Mouse (Mus musculus) midbrain, embryonic 14.5 days (tissue): ENCODE measurements around the gene Tspan15. TPM values are rescaled to one million over a fixed set of nuclear protein-coding genes. Genes with fewer than 3 reads are reported as not detected.
A peak's percentile ranks its signal among the peaks of the same experiment; 100 is the strongest.

ENCODE experiments used
- ATAC-seq: fragments of 200-750 bp; cut with Nextera tagmentation; 2 replicates; pipeline ENCODE4 v1.8.0; 2017; ENCODE audit warnings: moderate number of reproducible peaks, moderate library complexity; ENCODE audit not compliant: low FRiP score, low TSS enrichment
- DNase-seq: peaks from one replicate; pipeline ENCODE4 v3.0.0-alpha.2; 2015
- H3K27ac ChIP-seq: fragments of 300-500 bp; sonication (generic); replicated peaks from 2 replicates; pipeline ENCODE4 v1.5.1; 2014; ENCODE audit warnings: mild to moderate bottlenecking, low read depth, low read length, moderate library complexity
- H3K27me3 ChIP-seq: fragments of 300-500 bp; sonication (generic); 2 replicates; pipeline ENCODE4 v1.6.1; 2014; ENCODE audit warnings: low read length, control low read depth, mixed read lengths; ENCODE audit not compliant: control insufficient read depth, insufficient read depth
- H3K36me3 ChIP-seq: fragments of 300-500 bp; sonication (generic); 2 replicates; pipeline ENCODE4 v1.6.1; 2014; ENCODE audit warnings: low read length, control low read depth; ENCODE audit not compliant: control insufficient read depth, insufficient read depth
- H3K4me1 ChIP-seq: fragments of 300-500 bp; sonication (generic); 2 replicates; pipeline ENCODE4 v1.6.1; 2014; ENCODE audit warnings: mild to moderate bottlenecking, antibody characterized with exemption, low read length, control low read depth; ENCODE audit not compliant: control insufficient read depth, insufficient read depth
- H3K4me2 ChIP-seq: fragments of 300-500 bp; sonication (generic); 2 replicates; pipeline ENCODE4 v1.6.1; 2014; ENCODE audit warnings: mild to moderate bottlenecking, low read length, moderate library complexity
- H3K4me3 ChIP-seq: fragments of 300-500 bp; sonication (generic); replicated peaks from 2 replicates; pipeline ENCODE4 v1.5.1; 2014; ENCODE audit warnings: low read depth, low read length
- H3K9ac ChIP-seq: fragments of 300-500 bp; sonication (generic); replicated peaks from 2 replicates; pipeline ENCODE4 v1.6.1; 2014; ENCODE audit warnings: mild to moderate bottlenecking, low read length, moderate library complexity
- H3K9me3 ChIP-seq: fragments of 300-500 bp; sonication (generic); 2 replicates; pipeline ENCODE4 v1.6.1; 2016; ENCODE audit warnings: low read length, control low read depth, mixed read lengths; ENCODE audit not compliant: control insufficient read depth
- WGBS: fragments of 180-500 bp; shearing (Covaris S2); extraction: QIAGEN DNeasy Blood & Tissue Kit; methylation state at CpG from one replicate; pipeline ENCODE4 v1.1.7; 2014; 5-methylcytosine and 5-hydroxymethylcytosine counted together
- polyA plus RNA-seq: library from polyadenylated mRNA; unstranded; fragments of >200 nt; fragmentation: Nextera tagmentation; extraction: Ambion mirVana; gene quantifications from 2 replicates; pipeline ENCODE4 v1.2.1, GENCODE M21; 2014

Gene Tspan15
- polyA plus RNA-seq, 1 experiment from 2014 or later: 12.7 TPM

DNA sequence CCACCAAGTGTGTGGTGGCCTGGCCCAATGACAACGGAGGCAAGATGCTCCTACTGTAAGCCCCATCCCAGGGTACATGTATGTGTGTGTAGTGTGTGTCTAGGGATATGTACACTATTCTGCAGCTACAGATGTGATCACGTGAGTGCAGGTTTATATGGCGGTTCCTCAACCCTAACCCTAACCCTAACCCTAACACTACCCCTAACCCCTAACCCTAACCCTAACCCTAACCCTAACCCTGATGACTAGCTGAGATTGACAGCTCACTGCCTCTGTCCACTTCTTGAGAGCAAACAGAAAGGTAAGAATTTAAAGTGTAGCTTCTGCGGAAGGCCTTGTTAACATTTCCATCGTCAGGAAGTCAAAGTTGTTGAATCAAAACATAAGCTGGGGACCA, 27.2 kb upstream of the Tspan15 start:
- no peak overlapping the region for H3K9ac ChIP-seq
- no peaks in the 10 kb centered on the region for H3K4me1 ChIP-seq
- H3K4me3 ChIP-seq: no peak overlapping the region
- DNase-seq (no peak), ATAC-seq (no peak)
- no peaks in the 10 kb centered on the region for H3K27me3 ChIP-seq
- no peak overlapping the region for H3K27ac ChIP-seq
- WGBS: 88% methylated on average over 5 of the region's 5 CpGs
- H3K4me2 ChIP-seq: no peak overlapping the region
- no peaks in the 10 kb centered on the region for H3K9me3 ChIP-seq
- no peaks in the 10 kb centered on the region for H3K36me3 ChIP-seq

- Histone ChIP-seq H3K4me2 (no peak overlapping the region), H3K27me3 (no peaks in the 10 kb centered on the region), H3K27ac (no peak overlapping the region), H3K9ac (no peak overlapping the region), H3K4me3 (no peak overlapping the region), H3K36me3 (no peaks in the 10 kb centered on the region), H3K9me3 (no peaks in the 10 kb centered on the region), H3K4me1 (no peaks in the 10 kb centered on the region)
- WGBS: 88% methylated on average over 27 of the region's 27 CpGs
- DNase-seq (no peak), ATAC-seq (no peak)
Measured at GRCm38 (mm10) chr10:62252496-62253235, 21.6 kb upstream of the Tspan15 start.

- H3K4me1 ChIP-seq: no peaks in the 10 kb centered on the region
- H3K27me3 ChIP-seq: no peaks in the 10 kb centered on the region
- H3K4me2 ChIP-seq: no peak within 1 kb of the TSS
- no peaks in the 10 kb centered on the region for H3K36me3 ChIP-seq
- H3K27ac ChIP-seq: no peak within 1 kb of the TSS
- ATAC-seq (no peak), DNase-seq (no peak)
- H3K9me3 ChIP-seq: no peaks in the 10 kb centered on the region
- no peak within 1 kb of the TSS for H3K9ac ChIP-seq
- no peak within 1 kb of the TSS for H3K4me3 ChIP-seq
- 55% methylated on average over 12 of the region's 12 CpGs for WGBS
Measured at GRCm38 (mm10) chr10:62252000-62252488, 21.0 kb upstream of the Tspan15 start, which contains the start of gene Tacr2. Gene Tacr2, plus strand, starts transcription at chr10:62252438.

DNA sequence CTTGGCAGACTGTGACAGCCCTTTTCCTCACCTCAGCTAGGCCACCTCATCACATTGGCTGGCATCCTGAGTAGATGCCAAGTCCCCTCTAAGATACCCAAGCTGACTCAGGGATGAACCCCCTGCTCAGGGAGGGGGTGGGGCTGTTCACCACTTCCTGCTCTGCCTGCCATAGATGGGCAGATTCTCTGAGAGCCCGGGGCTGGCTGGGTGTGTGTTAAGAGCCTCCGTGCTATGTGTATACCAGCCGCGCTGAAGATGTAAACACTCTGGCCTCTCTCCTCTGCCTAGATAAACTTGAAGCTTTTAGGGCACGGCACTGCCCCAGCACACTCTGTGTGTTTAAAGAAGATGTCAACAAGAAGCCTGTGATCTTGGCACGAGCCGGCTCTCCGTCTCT, 16.8 kb upstream of the Tspan15 start:
- Histone ChIP-seq H3K9ac (no peak overlapping the region), H3K9me3 (no peaks in the 10 kb centered on the region), H3K27me3 (no peaks in the 10 kb centered on the region), H3K4me1 (no peaks in the 10 kb centered on the region), H3K27ac (no peak overlapping the region), H3K36me3 (no peaks in the 10 kb centered on the region), H3K4me3 (no peak overlapping the region), H3K4me2 (no peak overlapping the region)
- DNase-seq (no peak), ATAC-seq (no peak)
- WGBS: 46% methylated on average over 8 of the region's 8 CpGs

- Histone ChIP-seq H3K4me2 (no peak overlapping the region), H3K9ac (no peak overlapping the region), H3K9me3 (no peaks in the 10 kb centered on the region), H3K4me1 (no peaks in the 10 kb centered on the region), H3K36me3 (no peaks in the 10 kb centered on the region), H3K4me3 (no peak overlapping the region), H3K27ac (no peak overlapping the region), H3K27me3 (no peaks in the 10 kb centered on the region)
- ATAC-seq (no peak), DNase-seq (peak; percentile 38)
- 77% methylated on average over 3 of the region's 3 CpGs for WGBS
Measured at GRCm38 (mm10) chr10:62247156-62247555, 16.1 kb upstream of the Tspan15 start.

DNA sequence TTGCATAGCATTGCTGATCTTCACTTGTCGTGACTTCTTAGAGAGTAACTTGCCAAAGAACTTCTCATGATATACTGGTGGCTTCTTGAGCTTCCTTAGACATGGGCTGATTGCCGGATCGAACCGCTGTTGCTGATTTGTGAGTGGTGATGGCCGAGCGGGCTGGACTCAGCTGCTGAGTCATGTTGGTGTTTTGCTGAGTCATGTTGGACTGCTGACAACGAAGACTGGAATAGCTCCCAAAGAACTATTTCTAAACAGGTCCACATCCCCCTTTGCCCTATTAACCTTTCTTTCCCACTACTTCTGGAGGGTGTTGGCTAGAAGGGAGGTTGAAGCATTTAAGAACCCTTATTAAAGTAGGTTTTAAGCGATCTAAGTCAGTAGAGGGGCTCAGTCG, 13.0 kb upstream of the Tspan15 start:
- 93% methylated on average over 9 of the region's 9 CpGs for WGBS
- no peak for ATAC-seq
- no peak overlapping the region for H3K4me3 ChIP-seq
- no peaks in the 10 kb centered on the region for H3K27me3 ChIP-seq
- no peaks in the 10 kb centered on the region for H3K9me3 ChIP-seq
- no peak overlapping the region for H3K4me2 ChIP-seq
- H3K36me3 ChIP-seq: no peaks in the 10 kb centered on the region
- no peaks in the 10 kb centered on the region for H3K4me1 ChIP-seq
- H3K27ac ChIP-seq: no peak overlapping the region
- H3K9ac ChIP-seq: no peak overlapping the region
- no peak for DNase-seq

- H3K27ac ChIP-seq: no peak overlapping the region
- no peaks in the 10 kb centered on the region for H3K36me3 ChIP-seq
- ATAC-seq (no peak), DNase-seq (peak; percentile 73)
- no peaks in the 10 kb centered on the region for H3K27me3 ChIP-seq
- no peaks in the 10 kb centered on the region for H3K9me3 ChIP-seq
- H3K4me3 ChIP-seq: no peak overlapping the region
- 56% methylated on average over 13 of the region's 13 CpGs for WGBS
- no peak overlapping the region for H3K9ac ChIP-seq
- H3K4me1 ChIP-seq: no peaks in the 10 kb centered on the region
- no peak overlapping the region for H3K4me2 ChIP-seq
Measured at GRCm38 (mm10) chr10:62242896-62243295, 11.8 kb upstream of the Tspan15 start.

GRCm38 (mm10) chr10:62242358-62242757, 11.3 kb upstream of the Tspan15 start:
- Histone ChIP-seq H3K27me3 (no peaks in the 10 kb centered on the region), H3K4me2 (no peak overlapping the region), H3K4me1 (no peaks in the 10 kb centered on the region), H3K9ac (no peak overlapping the region), H3K27ac (no peak overlapping the region), H3K36me3 (no peaks in the 10 kb centered on the region), H3K9me3 (no peaks in the 10 kb centered on the region), H3K4me3 (no peak overlapping the region)
- ATAC-seq (no peak), DNase-seq (no peak)
- 90% methylated on average over 10 of the region's 10 CpGs for WGBS

DNA sequence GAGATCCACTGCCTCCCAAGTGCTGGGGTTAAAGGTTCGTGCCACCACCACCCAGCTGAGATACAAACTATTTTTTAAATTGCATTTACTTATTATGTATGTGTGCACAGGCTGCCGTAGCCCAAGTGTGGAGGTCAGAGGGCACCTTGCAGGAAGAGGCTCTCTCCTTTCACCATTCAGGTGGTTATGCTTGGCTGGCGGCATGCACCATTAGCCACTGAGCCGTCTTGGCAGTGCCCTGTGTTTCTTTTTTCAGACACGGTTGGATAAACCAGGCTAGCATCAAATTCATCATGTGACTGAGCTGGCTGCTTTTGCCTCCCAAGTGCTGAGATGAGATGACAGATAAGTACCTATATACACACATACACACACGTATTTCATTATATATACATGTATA, 8.2 kb upstream of the Tspan15 start:
- Histone ChIP-seq H3K36me3 (no peaks in the 10 kb centered on the region), H3K4me3 (no peak overlapping the region), H3K9me3 (no peaks in the 10 kb centered on the region), H3K27ac (no peak overlapping the region), H3K4me1 (no peaks in the 10 kb centered on the region), H3K4me2 (no peak overlapping the region), H3K9ac (no peak overlapping the region), H3K27me3 (no peaks in the 10 kb centered on the region)
- ATAC-seq: no peak
- WGBS: 46% methylated on average over 6 of the region's 6 CpGs
- DNase-seq: no peak
